Mouse (Mus musculus) ES-Bruce4 (cell line): ENCODE data around the gene Oxct2a.

Experiments
- CTCF ChIP-seq: IDR thresholded peaks from one replicate; pipeline ENCODE4 v1.8.1; 2011; ENCODE audit warnings: low read depth, low read length
- POLR2A ChIP-seq: IDR thresholded peaks from one replicate; pipeline ENCODE4 v1.8.1; 2011; ENCODE audit warnings: low read length; ENCODE audit not compliant: insufficient read depth

GRCm38 (mm10) chr4:123292390-123292789, 31.0 kb downstream of the Oxct2a start:
- TF ChIP-seq CTCF, result no peak
- no peak for TF ChIP-seq POLR2A
